ENCODE assay signal across 12 mouse cellular contexts in the genomic region with DNA sequence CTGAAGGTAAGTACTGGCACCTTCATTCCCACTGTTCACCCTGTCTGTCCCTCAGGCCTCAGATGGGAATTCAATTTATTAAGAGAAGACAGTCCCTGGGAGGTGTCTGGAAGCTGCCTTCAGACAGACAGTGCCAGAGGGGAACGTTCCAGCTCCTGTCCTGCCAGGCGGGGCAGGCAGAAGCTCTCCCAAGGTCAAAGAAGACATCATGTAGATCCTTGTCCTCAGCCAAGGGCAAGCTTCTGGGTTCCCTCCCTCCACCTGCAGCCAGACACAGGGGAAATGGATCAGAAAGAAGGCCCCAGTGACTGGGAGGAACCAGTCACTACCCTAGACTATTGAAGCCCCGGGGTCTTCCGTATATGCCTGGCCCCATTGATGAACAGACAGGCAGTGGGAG.
DNase-seq lines count a peak whose midpoint lies in the region; ATAC-seq lines count a peak whose summit lies in the region.
"Had no signal": no experiment of that assay in that cellular context is flagged by ENCODE, and none has a peak within 500 bp of the region (broad histone marks: within the 10 kb centered on the region; RNA-seq: fewer than 3 reads in every experiment).

No protein-coding gene starts in this region.

- no peak for ATAC-seq in forebrain, embryonic 15.5 days (replicated peaks)
- ATAC-seq in midbrain, embryonic 11.5 days (ENCODE audit: low FRiP score), result no peak

- peak; percentile 73 to 86 for DNase-seq in adrenal gland, adult (ENCODE audit: inconsistent age in 2 of 2, low spot score in 1 of 2)
- DNase-seq in adrenal gland, postnatal 4 days (ENCODE audit: low spot score in 2 of 2), result no peak
- DNase-seq in ES-CJ7 (ENCODE audit: low read depth, low spot score), result peak; percentile 76
- no peak for DNase-seq in midbrain, embryonic 11.5 days (ENCODE audit: low spot score, missing footprints)
- DNase-seq in right cerebral cortex, postnatal 36 days (ENCODE audit: low spot score in 2 of 2), result no peak
- no peak for DNase-seq in B cell, adult 2 months
- no peak for DNase-seq in cerebellum, adult 11-12 months
- DNase-seq: cerebellum, postnatal 10 days; gastrocnemius, postnatal 14 days; kidney, adult 11 months; liver, embryonic 13.5 days had no signal

- H3K4me2 ChIP-seq in forebrain, embryonic 15.5 days (replicated peaks), result no peak overlapping the region
- no peak overlapping the region for H3K4me2 ChIP-seq in midbrain, embryonic 11.5 days
- H3K4me2 ChIP-seq: liver, embryonic 13.5 days had no signal

- no peaks in the 10 kb centered on the region for H3K9me3 ChIP-seq in forebrain, embryonic 15.5 days
- H3K9me3 ChIP-seq in midbrain, embryonic 11.5 days (ENCODE audit: control insufficient read depth, low read length), result no peaks in the 10 kb centered on the region
- H3K9me3 ChIP-seq: liver, embryonic 13.5 days had no signal

- peaks cover 90% of the 10 kb centered on the region for H3K4me1 ChIP-seq in forebrain, embryonic 15.5 days
- peaks cover 51% of the 10 kb centered on the region for H3K4me1 ChIP-seq in midbrain, embryonic 11.5 days (ENCODE audit: control insufficient read depth, insufficient read depth, low read length)

- H3K36me3 ChIP-seq in forebrain, embryonic 15.5 days, result no peaks in the 10 kb centered on the region
- no peaks in the 10 kb centered on the region for H3K36me3 ChIP-seq in midbrain, embryonic 11.5 days (ENCODE audit: control insufficient read depth, insufficient read depth, low read length)
- H3K36me3 ChIP-seq: liver, embryonic 13.5 days had no signal

- 0 out of 2 replicates have a peak overlapping the region, but pooled peaks have one; percentile 35 for H3K9ac ChIP-seq in forebrain, embryonic 15.5 days (replicated peaks)
- H3K9ac ChIP-seq in midbrain, embryonic 11.5 days (ENCODE audit: low read length), result no peak overlapping the region
- H3K9ac ChIP-seq: liver, embryonic 13.5 days had no signal

- no peak overlapping the region for H3K4me3 ChIP-seq in forebrain, embryonic 15.5 days
- no peak overlapping the region for H3K4me3 ChIP-seq in midbrain, embryonic 11.5 days (ENCODE audit: low read depth, low read length)
- H3K4me3 ChIP-seq: liver, embryonic 13.5 days had no signal

- 73% methylated on average over 4 of the region's 4 CpGs for WGBS in forebrain, embryonic 15.5 days
- WGBS in midbrain, embryonic 11.5 days, result 82% methylated on average over 4 of the region's 4 CpGs

- H3K27me3 ChIP-seq in forebrain, embryonic 15.5 days, result no peaks in the 10 kb centered on the region
- H3K27me3 ChIP-seq in midbrain, embryonic 11.5 days (ENCODE audit: control insufficient read depth, insufficient read depth, low read length), result peaks cover 5% of the 10 kb centered on the region

- peak overlapping the region; percentile 98 for H3K27ac ChIP-seq in forebrain, embryonic 15.5 days (replicated peaks)
- 0 out of 2 replicates have a peak overlapping the region, but pooled peaks have one; percentile 9 for H3K27ac ChIP-seq in midbrain, embryonic 11.5 days (ENCODE audit: low read depth, low read length)
- H3K27ac ChIP-seq: liver, embryonic 13.5 days had no signal

Comparison
In these comparisons a context has a peak if more than half of its experiments do, and no peak if none do; other contexts are left out.
1. DNase-seq: peak in adrenal gland, adult (2 of 2) and ES-CJ7 (single experiment); none in adrenal gland, postnatal 4 days (0 of 2), midbrain, embryonic 11.5 days (single experiment), right cerebral cortex, postnatal 36 days (0 of 2), B cell, adult 2 months (0 of 2) and cerebellum, adult 11-12 months (single experiment).